In genomic region chrX:71528646-71529045, GRCm38 (mm10) we compare ENCODE assay signal across 8 mouse cellular contexts. TPM values are rescaled to one million over a fixed set of nuclear protein-coding genes. Genes with fewer than 3 reads are reported as not detected.
DNase-seq lines count a peak whose midpoint lies in the region; ATAC-seq lines count a peak whose summit lies in the region.

No protein-coding gene starts in this region.

- intact Hi-C loops in left cerebral cortex, postnatal 36 days (cut with DNase I) = no loop called here

- DNase-seq in cerebellum, postnatal 10 days = peak; percentile 61 to 62
- DNase-seq in cerebellum, postnatal 25 days = no peak
- peak; percentile 69 for DNase-seq in Muller cell, postnatal 12 days (ENCODE audit: inconsistent ontology term)
- DNase-seq in hindbrain, embryonic 14.5 days (ENCODE audit: low spot score) = peak; percentile 59
- peak; percentile 8 for DNase-seq in lung, postnatal 25 days (ENCODE audit: low spot score)
- DNase-seq in gastrocnemius, postnatal 25 days = no peak
- DNase-seq in gastrocnemius, postnatal 4 days (ENCODE audit: low spot score in 2 of 2) = no peak
- no peak for DNase-seq in left cerebral cortex, postnatal 36 days (ENCODE audit: low spot score in 2 of 2)

- H3K4me2 ChIP-seq in hindbrain, embryonic 14.5 days (replicated peaks) = no peak overlapping the region

- H3K4me1 ChIP-seq in hindbrain, embryonic 14.5 days (replicated peaks; ENCODE audit: control insufficient read depth, insufficient read depth, low read length) = no peaks in the 10 kb centered on the region

- H3K4me3 ChIP-seq in hindbrain, embryonic 14.5 days (replicated peaks; ENCODE audit: low read length) = no peak overlapping the region

- no peak overlapping the region for H3K9ac ChIP-seq in hindbrain, embryonic 14.5 days

- 34% methylated on average over 6 of the region's 6 CpGs for WGBS in hindbrain, embryonic 14.5 days

- no peaks in the 10 kb centered on the region for H3K9me3 ChIP-seq in hindbrain, embryonic 14.5 days (ENCODE audit: control insufficient read depth, low read length)

- no peaks in the 10 kb centered on the region for H3K36me3 ChIP-seq in hindbrain, embryonic 14.5 days (replicated peaks; ENCODE audit: control insufficient read depth, insufficient read depth)

- peak overlapping the region; percentile 73 for H3K27ac ChIP-seq in hindbrain, embryonic 14.5 days

- no peaks in the 10 kb centered on the region for H3K27me3 ChIP-seq in hindbrain, embryonic 14.5 days (ENCODE audit: control insufficient read depth, insufficient read depth, low read length)

- ATAC-seq in hindbrain, embryonic 14.5 days (ENCODE audit: low FRiP score) = peak; percentile 93

RNA-seq across cellular contexts. Expression of gene Hmgb3, which starts 27.1 kb away (rescaled TPM):
- 350 and 353 TPM in 2 replicates for polyA plus RNA-seq in hindbrain, embryonic 14.5 days (2014; fragmentation: Nextera tagmentation; extraction: Ambion mirVana)
- 1 to 10 TPM; 9.4 to 9.7 TPM for total RNA-seq in gastrocnemius, postnatal 25 days (2021)
- total RNA-seq in gastrocnemius, postnatal 4 days (2021) = 10 to 100 TPM; 41.4 to 49.0 TPM
- total RNA-seq in left cerebral cortex, postnatal 36 days (2021) = 10 to 100 TPM; 35.0 to 42.2 TPM

RNA-seq across cellular contexts. Expression of gene Cd99l2, which starts 36.0 kb away (rescaled TPM):
- polyA plus RNA-seq in hindbrain, embryonic 14.5 days (2014; fragmentation: Nextera tagmentation; extraction: Ambion mirVana) = 66.7 and 77.7 TPM in 2 replicates
- total RNA-seq in gastrocnemius, postnatal 25 days (2021) = 10 to 100 TPM; 43.9 to 57.0 TPM
- 10 to 100 TPM; 28.4 to 30.3 TPM for total RNA-seq in gastrocnemius, postnatal 4 days (2021)
- total RNA-seq in left cerebral cortex, postnatal 36 days (2021) = 10 to 100 TPM; 61.5 to 72.1 TPM

Comparison
In these comparisons a context has a peak if more than half of its experiments do, and no peak if none do; other contexts are left out.
1. DNase-seq: peak in cerebellum, postnatal 10 days (2 of 2), Muller cell, postnatal 12 days (single experiment), hindbrain, embryonic 14.5 days (single experiment) and lung, postnatal 25 days (single experiment); none in cerebellum, postnatal 25 days (0 of 2), gastrocnemius, postnatal 25 days (single experiment), gastrocnemius, postnatal 4 days (0 of 2) and left cerebral cortex, postnatal 36 days (0 of 2).